Mouse (Mus musculus) megakaryocyte, embryonic 14.5 days (primary cell): ENCODE measurements around the gene Acvr1. TPM values are rescaled to one million over a fixed set of nuclear protein-coding genes. Genes with fewer than 3 reads are reported as not detected.

ENCODE experiments used
- H3K27me3 ChIP-seq: replicated peaks from 2 replicates; pipeline ENCODE3; 2012; ENCODE audit warnings: inconsistent platforms
- H3K36me3 ChIP-seq: replicated peaks from 2 replicates; pipeline ENCODE3; 2012; ENCODE audit warnings: low read length, inconsistent platforms, mixed read lengths
- H3K4me1 ChIP-seq: 2 replicates; pipeline ENCODE4 v1.6.1; 2012; ENCODE audit warnings: inconsistent platforms
- H3K4me3 ChIP-seq: replicated peaks from 2 replicates; pipeline ENCODE3; 2012; ENCODE audit warnings: moderate library complexity, mild to moderate bottlenecking, inconsistent platforms
- H3K9me3 ChIP-seq: 2 replicates; pipeline ENCODE4 v1.6.1; 2012; ENCODE audit warnings: inconsistent platforms
- FLI1 ChIP-seq: IDR thresholded peaks from 2 replicates; pipeline ENCODE4 v1.6.1; 2012; ENCODE audit warnings: low read length, inconsistent platforms, mixed read lengths
- GATA1 ChIP-seq: IDR thresholded peaks from 3 replicates; pipeline ENCODE4 v1.6.1; 2012; ENCODE audit warnings: mixed read lengths, low read length, inconsistent platforms, borderline replicate concordance
- polyA plus RNA-seq: library from polyadenylated mRNA; stranded (reverse); fragments of >175 nt; gene quantifications from 2 replicates; pipeline ENCODE4 v1.2.3, GENCODE M21; 2012; ENCODE audit warnings: low replicate concordance; ENCODE audit not compliant: insufficient read depth

Gene Acvr1
- polyA plus RNA-seq, 1 experiment, result 0.63 TPM

- H3K9me3 ChIP-seq, result peaks cover 22% of the 10 kb centered on the region; the same call in 1 of the 2 replicates
- H3K4me3 ChIP-seq, result no peak overlapping the region
- no peaks in the 10 kb centered on the region for H3K4me1 ChIP-seq
- TF ChIP-seq GATA1 (no peak), FLI1 (no peak)
- H3K27me3 ChIP-seq, result no peaks in the 10 kb centered on the region
- no peaks in the 10 kb centered on the region for H3K36me3 ChIP-seq
Measured at GRCm38 (mm10) chr2:58510192-58510591, 56.8 kb downstream of the Acvr1 start.

DNA sequence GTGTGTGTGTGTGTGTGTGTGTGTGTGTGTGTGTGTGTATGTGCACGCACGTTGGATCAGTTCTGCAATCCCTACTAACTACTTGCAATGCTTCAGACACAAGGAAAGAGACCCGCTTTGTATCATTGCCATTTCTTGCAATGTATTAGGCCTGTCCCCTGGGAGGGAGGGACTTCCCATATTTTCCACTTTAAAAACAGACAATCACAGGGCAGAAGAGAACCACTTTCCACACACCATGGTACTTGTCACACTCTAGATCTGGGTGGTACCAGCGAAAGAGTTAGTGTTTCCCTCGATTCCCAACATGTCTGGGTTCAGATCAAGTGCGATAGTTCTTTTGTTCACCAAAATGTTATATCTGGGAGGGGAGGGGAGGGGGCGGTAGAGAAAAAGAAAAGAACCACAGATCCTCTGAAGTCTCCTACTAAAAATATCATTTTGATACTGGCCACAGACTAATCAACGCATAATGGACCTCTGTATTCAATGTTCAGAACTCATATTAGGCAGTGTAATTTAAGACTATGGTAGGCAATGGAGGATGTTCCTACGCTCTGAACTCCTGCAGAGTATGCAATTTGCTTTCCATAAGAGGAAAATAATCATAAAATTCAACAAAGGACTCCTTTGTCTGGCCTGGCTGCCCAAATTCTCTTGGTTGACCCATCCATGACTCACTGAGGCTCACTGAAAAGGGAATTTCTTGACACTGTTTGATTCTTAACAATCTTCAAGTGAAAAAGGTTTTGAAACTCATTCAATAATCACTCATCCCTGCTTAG, 61.5 kb downstream of the Acvr1 start:
- Histone ChIP-seq H3K36me3 (no peaks in the 10 kb centered on the region), H3K9me3 (peaks cover 13% of the 10 kb centered on the region; the same call in 1 of the 2 replicates), H3K27me3 (no peaks in the 10 kb centered on the region), H3K4me3 (no peak overlapping the region), H3K4me1 (no peaks in the 10 kb centered on the region)
- TF ChIP-seq FLI1, result no peak
- TF ChIP-seq GATA1, result no peak

DNA sequence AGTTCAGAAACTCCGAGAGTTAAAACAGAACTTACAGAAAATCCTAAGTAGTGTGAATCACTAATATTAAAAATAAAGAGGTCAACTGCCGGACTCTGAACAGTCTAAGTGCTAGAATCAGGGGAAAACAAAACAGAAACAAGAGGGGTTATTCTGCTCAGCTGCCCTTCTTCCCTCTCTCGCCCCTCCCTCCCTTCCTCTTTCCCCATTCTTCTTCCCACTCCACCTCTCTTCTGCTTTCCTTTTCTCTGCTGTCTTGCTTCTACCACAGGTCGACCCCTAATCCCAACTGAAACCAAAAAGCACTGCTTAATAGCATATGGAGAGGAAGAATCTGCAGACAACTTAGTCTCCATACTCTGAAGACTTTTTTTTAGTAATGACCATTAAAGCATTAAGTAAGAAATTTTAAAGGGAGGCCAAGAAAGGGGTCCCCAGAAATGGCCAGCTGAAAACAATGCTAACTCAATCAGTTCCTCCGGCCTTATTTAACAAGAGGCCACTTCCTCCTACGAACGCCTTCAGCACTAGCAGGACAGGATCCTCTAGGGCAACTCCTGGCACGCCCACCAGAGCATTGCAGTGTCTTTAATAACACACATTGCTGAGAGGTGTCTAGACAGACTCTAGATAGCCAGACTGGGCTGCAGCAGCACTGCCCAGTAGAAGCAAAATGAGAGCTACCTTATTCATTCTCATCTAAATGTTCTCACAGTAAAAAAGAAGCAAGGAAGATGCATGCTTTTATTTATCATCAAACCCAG, 70.1 kb downstream of the Acvr1 start:
- TF ChIP-seq GATA1 (no peak), FLI1 (no peak)
- Histone ChIP-seq H3K9me3 (peaks cover 6% of the 10 kb centered on the region; the same call in 1 of the 2 replicates), H3K4me3 (no peak overlapping the region), H3K4me1 (no peaks in the 10 kb centered on the region), H3K27me3 (no peaks in the 10 kb centered on the region), H3K36me3 (no peaks in the 10 kb centered on the region)

DNA sequence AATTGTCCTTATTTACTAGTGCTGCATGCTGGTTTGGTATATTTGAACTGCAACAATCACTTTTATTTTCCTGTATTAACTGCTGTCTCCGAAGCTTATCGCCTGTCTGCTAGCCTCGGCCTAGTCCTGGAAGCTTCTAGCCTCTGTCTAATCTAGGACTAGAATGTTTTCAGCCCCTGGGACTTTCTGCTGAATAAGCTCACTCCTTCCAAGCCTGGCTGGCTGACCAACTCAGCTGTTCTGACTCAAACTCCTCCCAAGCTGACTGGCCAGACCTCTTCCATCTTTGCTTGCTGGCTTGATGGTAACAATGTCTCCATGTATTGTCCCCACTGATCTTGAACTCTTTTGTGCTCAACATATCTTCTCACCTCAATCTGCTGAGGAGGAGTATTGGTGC, 71.7 kb downstream of the Acvr1 start:
- H3K4me3 ChIP-seq, result no peak overlapping the region
- H3K9me3 ChIP-seq, result peaks cover 6% of the 10 kb centered on the region; the same call in 1 of the 2 replicates
- no peaks in the 10 kb centered on the region for H3K27me3 ChIP-seq
- no peaks in the 10 kb centered on the region for H3K36me3 ChIP-seq
- no peak for TF ChIP-seq FLI1
- H3K4me1 ChIP-seq, result no peaks in the 10 kb centered on the region

- Histone ChIP-seq H3K4me1 (no peaks in the 10 kb centered on the region), H3K4me3 (no peak overlapping the region), H3K27me3 (no peaks in the 10 kb centered on the region), H3K9me3 (peaks cover 19% of the 10 kb centered on the region; the same call in 1 of the 2 replicates), H3K36me3 (no peaks in the 10 kb centered on the region)
- TF ChIP-seq FLI1, result no peak
- no peak for TF ChIP-seq GATA1
Measured at GRCm38 (mm10) chr2:58493685-58494635, 73.0 kb downstream of the Acvr1 start.

DNA sequence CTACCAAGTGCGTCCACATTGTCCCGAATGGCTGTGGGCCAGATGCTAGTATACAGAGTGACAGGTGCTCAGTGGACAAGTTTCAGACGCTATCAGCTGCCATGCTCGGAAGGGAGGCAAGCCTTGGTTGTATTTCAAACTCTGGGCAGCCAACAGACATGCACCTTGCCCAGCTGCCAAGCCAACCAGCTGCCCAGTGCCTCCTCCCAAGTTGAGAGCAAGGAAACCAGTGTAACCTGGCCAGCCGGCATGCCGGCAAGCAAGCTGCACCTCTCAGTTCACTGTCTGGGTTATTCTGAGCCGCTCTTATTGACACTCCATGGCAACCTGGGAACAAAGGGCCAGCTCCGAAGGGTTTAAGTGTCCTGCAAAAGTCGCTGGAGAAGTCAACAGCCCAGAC, 77.7 kb downstream of the Acvr1 start:
- Histone ChIP-seq H3K27me3 (no peaks in the 10 kb centered on the region), H3K4me3 (no peak overlapping the region), H3K36me3 (no peaks in the 10 kb centered on the region), H3K4me1 (no peaks in the 10 kb centered on the region), H3K9me3 (peaks cover 44% of the 10 kb centered on the region)
- TF ChIP-seq GATA1, result no peak
- TF ChIP-seq FLI1, result no peak

DNA sequence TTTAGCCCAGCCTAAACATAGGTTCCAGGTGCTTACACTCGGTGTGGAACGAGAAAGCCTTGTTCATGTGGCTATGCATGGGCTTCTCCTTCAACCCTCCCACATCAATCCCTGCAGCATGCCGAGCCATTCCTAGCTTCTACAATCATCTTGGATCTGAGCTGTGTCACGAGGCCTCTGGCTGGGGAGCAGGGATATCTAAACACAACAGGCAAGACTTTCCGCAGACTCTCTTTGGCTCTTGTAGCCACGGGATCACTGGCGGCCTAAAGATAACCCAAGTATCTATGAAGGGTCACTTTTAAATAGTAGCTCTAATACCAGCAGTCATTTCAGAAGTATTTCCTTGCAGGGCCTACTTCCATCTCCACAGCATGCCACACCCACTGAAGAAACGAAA, 78.6 kb downstream of the Acvr1 start:
- Histone ChIP-seq H3K27me3 (no peaks in the 10 kb centered on the region), H3K36me3 (no peaks in the 10 kb centered on the region), H3K4me1 (no peaks in the 10 kb centered on the region), H3K9me3 (peaks cover 44% of the 10 kb centered on the region), H3K4me3 (no peak overlapping the region)
- TF ChIP-seq FLI1 (no peak), GATA1 (no peak)

DNA sequence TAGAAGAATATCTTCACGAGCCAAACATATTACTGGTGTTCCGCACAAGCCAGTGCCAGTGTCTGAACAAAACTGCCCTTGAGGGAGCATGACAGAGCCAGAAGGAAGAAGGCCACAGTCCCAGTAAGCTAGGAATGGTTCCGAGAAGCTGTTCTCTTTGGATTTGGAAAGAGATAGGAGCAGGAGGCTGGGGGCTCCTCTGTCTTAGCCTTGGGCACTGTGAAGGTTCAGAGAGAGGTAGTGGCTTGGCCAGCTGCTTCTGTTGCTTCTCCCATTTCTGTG, 79.7 kb downstream of the Acvr1 start:
- Histone ChIP-seq H3K9me3 (peaks cover 37% of the 10 kb centered on the region), H3K36me3 (no peaks in the 10 kb centered on the region), H3K4me3 (no peak overlapping the region), H3K27me3 (no peaks in the 10 kb centered on the region), H3K4me1 (no peaks in the 10 kb centered on the region)
- TF ChIP-seq FLI1 (no peak), GATA1 (no peak)

- Histone ChIP-seq H3K36me3 (no peaks in the 10 kb centered on the region), H3K4me1 (no peaks in the 10 kb centered on the region), H3K4me3 (no peak overlapping the region), H3K9me3 (peaks cover 37% of the 10 kb centered on the region), H3K27me3 (no peaks in the 10 kb centered on the region)
- TF ChIP-seq GATA1 (no peak), FLI1 (no peak)
Measured at GRCm38 (mm10) chr2:58486441-58487278, 80.3 kb downstream of the Acvr1 start.
